Mouse (Mus musculus): Measurements from ENCODE around the gene Ccdc78. TPM values are rescaled to one million over a fixed set of nuclear protein-coding genes. Genes with fewer than 3 reads are reported as not detected.

Gene Ccdc78
- polyA plus RNA-seq, 1 experiment from 2014 or later, result 0.20 TPM

DNA sequence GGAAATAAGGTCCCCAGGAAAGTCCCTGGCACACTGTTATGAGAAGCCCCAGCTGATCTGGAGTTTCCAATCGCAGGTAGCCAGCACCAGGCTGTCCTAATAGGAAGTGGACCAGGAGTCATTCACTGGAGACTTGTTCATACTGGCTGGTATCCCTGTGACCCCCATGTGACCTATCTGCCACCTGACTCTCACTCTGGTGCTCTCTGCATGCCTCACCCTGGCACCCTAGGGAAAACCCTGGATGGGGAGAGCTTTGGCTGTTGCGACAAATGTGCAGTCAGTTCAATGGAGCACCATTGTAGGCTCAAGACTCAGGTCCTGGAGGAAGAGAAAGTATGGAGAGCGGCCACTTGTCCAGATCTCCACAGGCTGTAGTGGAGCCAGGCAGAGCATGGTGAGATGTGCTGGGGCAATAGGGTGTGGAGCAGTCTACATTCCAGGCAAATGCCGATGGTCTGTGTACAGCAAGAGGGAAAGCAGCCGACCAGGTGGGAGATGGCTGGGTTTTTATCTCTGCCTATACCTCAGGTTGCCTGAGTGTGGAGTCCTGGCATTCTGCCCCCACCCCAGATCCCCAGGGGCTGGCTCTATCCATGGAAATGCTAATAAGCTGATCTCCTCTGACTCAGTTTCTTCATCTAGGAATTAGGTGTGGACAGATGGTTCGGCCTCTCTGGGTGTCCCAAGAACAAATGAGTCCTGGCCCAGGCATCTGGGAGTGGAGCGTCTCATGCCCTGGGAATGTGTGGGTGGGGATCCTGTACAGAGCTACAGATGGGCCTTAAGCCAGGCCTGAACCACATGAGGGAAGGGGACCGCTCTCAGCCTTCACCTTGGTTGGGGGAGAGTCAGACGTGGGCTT, 29.8 kb upstream of the Ccdc78 start:
- Histone ChIP-seq H3K9me3 (no peaks in the 10 kb centered on the region), H3K4me3 (no peak overlapping the region), H3K4me1 (peaks cover 5% of the 10 kb centered on the region), H3K9ac (no peak overlapping the region), H3K27me3 (no peaks in the 10 kb centered on the region), H3K36me3 (no peaks in the 10 kb centered on the region), H3K27ac (no peak overlapping the region), H3K4me2 (no peak overlapping the region)
- no peak for ATAC-seq (ENCODE audit: insufficient number of reproducible peaks, insufficient read depth, low FRiP score, low TSS enrichment, low read depth)
- WGBS, result 76% methylated on average over 9 of the region's 9 CpGs

DNA sequence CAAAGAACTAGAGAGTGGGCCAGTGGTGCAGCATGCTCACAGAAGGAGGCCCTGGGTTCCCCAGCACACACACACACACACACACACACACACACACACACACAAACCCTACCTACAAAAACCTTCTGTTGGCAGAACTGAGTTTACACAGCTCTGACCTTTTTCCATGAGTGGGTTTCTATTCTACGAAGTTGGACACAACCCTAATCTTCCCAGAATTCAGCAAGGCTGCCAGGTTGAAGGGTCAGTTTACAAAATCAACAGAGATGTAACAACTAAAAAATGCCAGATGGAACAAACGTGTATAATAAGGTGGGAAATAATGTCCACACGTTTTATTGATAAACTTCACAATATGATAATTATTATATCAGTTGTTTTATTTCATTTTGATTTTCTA, 28.7 kb upstream of the Ccdc78 start:
- Histone ChIP-seq H3K4me2 (no peak overlapping the region), H3K4me3 (no peak overlapping the region), H3K36me3 (no peaks in the 10 kb centered on the region), H3K27me3 (no peaks in the 10 kb centered on the region), H3K9ac (no peak overlapping the region), H3K4me1 (0 out of 2 replicates have a peak, but pooled peaks cover 4% of the 10 kb centered on the region), H3K27ac (no peak overlapping the region), H3K9me3 (no peaks in the 10 kb centered on the region)
- WGBS, result 54% methylated on average over 3 of the region's 3 CpGs
- no peak for ATAC-seq (ENCODE audit: insufficient number of reproducible peaks, insufficient read depth, low FRiP score, low TSS enrichment, low read depth)

DNA sequence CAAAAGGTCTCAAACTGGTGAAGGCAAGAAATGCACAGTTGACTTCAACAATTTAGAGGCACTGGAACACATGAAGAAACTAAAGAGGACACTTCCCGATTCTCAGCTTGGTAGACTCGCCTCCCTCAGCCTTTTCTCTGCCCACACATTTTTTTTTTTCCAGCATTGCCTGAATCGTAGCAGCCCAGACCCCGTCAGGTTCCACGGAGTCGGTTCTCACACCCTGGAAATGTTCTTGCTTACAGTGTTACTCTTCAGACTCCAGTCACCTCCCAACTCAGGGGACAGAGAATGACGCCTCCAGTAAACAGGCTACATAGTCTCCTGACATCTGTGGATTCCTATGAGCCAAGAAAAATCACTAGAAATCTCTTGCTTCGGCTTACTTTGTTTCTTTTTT, 26.2 kb upstream of the Ccdc78 start:
- WGBS, result 78% methylated on average over 8 of the region's 8 CpGs
- Histone ChIP-seq H3K27ac (no peak overlapping the region), H3K27me3 (no peaks in the 10 kb centered on the region), H3K9me3 (no peaks in the 10 kb centered on the region), H3K36me3 (no peaks in the 10 kb centered on the region), H3K4me2 (no peak overlapping the region), H3K4me3 (no peak overlapping the region), H3K4me1 (0 out of 2 replicates have a peak, but pooled peaks cover 4% of the 10 kb centered on the region), H3K9ac (no peak overlapping the region)
- no peak for ATAC-seq (ENCODE audit: insufficient number of reproducible peaks, insufficient read depth, low FRiP score, low TSS enrichment, low read depth)

DNA sequence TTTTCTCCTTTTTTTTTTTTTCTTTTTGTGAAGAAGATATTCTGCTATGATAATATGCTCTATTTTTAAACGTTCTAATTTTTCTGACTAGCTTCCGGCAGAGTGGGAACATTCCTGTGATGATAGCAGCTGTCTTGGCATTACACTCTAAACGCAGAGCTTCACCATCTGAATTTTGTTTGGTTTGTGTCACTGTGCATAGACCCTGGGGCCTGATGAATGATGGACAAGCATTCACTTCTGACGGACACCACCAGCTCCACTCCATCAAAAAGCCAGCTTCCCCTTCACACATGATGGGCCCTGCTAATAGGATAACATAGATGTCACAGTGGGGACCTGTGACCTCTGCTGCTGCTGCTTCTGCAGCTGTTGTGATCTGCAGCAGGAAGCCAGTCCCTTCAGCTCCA, 24.8 kb upstream of the Ccdc78 start:
- Histone ChIP-seq H3K27ac (no peak overlapping the region), H3K4me1 (no peaks in the 10 kb centered on the region), H3K9me3 (no peaks in the 10 kb centered on the region), H3K36me3 (no peaks in the 10 kb centered on the region), H3K4me3 (no peak overlapping the region), H3K9ac (no peak overlapping the region), H3K27me3 (no peaks in the 10 kb centered on the region), H3K4me2 (no peak overlapping the region)
- no peak for ATAC-seq (ENCODE audit: insufficient number of reproducible peaks, insufficient read depth, low FRiP score, low TSS enrichment, low read depth)
- 43% methylated on average over 4 of the region's 4 CpGs for WGBS

DNA sequence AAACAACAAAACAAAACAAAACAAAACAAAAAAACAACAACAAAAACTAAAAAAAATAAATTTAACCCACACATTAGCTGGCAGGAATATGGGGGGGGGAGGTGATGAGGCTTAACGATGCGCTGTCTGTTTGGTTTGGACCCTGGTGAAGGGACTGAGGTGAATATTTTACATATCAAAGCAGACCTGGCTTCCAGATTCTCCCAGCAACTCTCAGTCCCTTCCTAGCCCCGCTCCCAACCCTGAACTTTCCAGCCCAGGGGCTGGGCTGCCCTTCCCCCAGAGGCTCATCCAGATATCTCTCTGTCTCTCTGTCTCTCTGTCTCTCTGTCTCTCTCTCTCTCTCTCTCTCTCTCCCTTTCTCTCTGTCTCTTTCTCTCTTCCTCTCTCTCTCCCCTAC, 23.8 kb upstream of the Ccdc78 start:
- ATAC-seq (ENCODE audit: insufficient number of reproducible peaks, insufficient read depth, low FRiP score, low TSS enrichment, low read depth), result no peak
- no peak overlapping the region for H3K27ac ChIP-seq
- H3K9ac ChIP-seq, result no peak overlapping the region
- H3K9me3 ChIP-seq, result no peaks in the 10 kb centered on the region
- H3K27me3 ChIP-seq, result peaks cover 2% of the 10 kb centered on the region; the same call in 1 of the 2 replicates
- no peaks in the 10 kb centered on the region for H3K36me3 ChIP-seq
- WGBS, result 43% methylated on average over 3 of the region's 3 CpGs
- no peaks in the 10 kb centered on the region for H3K4me1 ChIP-seq
- no peak overlapping the region for H3K4me3 ChIP-seq
- no peak overlapping the region for H3K4me2 ChIP-seq

DNA sequence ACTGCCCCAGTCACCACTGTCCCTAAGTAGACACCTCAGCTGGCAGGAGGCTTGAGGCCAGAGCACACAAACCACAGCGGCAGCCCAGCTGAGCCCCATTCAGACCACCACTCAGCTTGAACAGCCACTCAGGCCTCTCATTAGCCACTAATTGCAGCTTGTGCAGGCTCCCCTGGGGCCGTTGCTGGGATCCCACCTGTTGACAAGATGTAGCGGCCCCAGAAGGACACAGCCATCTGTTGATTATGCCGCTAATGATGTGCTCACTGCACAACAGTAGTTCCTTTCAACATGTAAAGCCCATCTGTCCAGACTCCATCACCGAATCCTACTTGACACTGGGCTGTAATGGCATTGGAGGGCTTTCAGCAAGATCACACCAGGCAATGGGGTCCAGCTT, 20.5 kb upstream of the Ccdc78 start:
- H3K27ac ChIP-seq, result no peak overlapping the region
- no peak overlapping the region for H3K9ac ChIP-seq
- ATAC-seq (ENCODE audit: insufficient number of reproducible peaks, insufficient read depth, low FRiP score, low TSS enrichment, low read depth), result no peak
- H3K27me3 ChIP-seq, result peaks cover 9% of the 10 kb centered on the region; the same call in 1 of the 2 replicates
- H3K4me2 ChIP-seq, result no peak overlapping the region
- WGBS, result 36% methylated on average over 5 of the region's 5 CpGs
- H3K4me1 ChIP-seq, result no peaks in the 10 kb centered on the region
- H3K36me3 ChIP-seq, result no peaks in the 10 kb centered on the region
- H3K4me3 ChIP-seq, result no peak overlapping the region
- H3K9me3 ChIP-seq, result no peaks in the 10 kb centered on the region

DNA sequence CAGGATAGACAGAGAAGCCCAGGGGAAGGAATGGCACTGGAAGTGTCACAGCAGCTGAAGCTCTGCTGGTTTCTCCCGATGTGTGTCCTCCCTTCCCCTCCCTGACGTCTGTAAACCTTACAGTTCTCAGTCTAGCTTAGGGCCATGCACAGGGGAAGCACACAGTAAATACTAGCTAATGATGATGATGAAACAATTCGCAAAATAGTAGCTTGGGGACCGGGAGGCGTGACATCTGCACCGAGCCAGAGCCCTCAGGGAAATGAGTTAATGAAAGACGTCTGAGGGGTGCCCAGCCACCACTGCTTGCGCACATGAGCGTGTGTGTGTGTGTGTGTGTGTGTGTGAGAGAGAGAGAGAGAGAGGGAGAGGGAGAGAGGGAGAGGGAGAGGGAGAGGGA, 17.0 kb upstream of the Ccdc78 start:
- peaks cover 4% of the 10 kb centered on the region for H3K4me1 ChIP-seq
- 33% methylated on average over 9 of the region's 9 CpGs for WGBS
- no peaks in the 10 kb centered on the region for H3K36me3 ChIP-seq
- no peak for ATAC-seq (ENCODE audit: insufficient number of reproducible peaks, insufficient read depth, low FRiP score, low TSS enrichment, low read depth)
- H3K9me3 ChIP-seq, result no peaks in the 10 kb centered on the region
- no peak overlapping the region for H3K4me2 ChIP-seq
- no peak overlapping the region for H3K4me3 ChIP-seq
- H3K9ac ChIP-seq, result 0 out of 2 replicates have a peak overlapping the region, but pooled peaks have one; percentile 21
- no peak overlapping the region for H3K27ac ChIP-seq
- peaks cover 9% of the 10 kb centered on the region; the same call in 1 of the 2 replicates for H3K27me3 ChIP-seq

DNA sequence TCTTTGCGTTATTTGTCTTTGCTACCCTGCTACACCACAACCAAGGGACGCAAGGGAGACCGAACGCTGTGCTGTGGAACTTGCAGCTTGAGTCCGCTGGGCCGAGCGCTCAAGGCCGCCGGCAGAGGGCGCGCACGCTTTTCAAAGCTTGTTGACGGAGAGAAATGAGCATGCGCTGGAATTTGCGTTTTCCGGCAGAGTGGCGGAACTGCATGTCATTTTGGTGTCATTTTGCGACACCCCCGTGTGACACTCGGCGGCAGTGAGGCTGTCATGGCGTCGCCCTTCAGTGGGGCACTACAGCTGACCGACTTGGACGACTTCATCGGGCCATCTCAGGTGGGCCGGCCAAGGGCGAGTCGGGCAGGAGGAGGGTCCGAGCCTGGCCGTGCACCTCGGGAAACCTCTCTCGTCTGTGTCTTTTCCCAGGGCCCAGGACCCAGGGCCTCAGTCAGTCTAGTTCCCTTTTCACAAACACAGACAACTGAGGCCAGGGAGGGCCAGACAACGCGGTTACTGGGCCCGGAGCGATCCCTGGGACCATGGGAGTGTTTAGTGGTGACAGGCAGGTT, 12.7 kb upstream of the Ccdc78 start, which contains the start of gene Narfl:
Narfl (plus strand) TSS at position 228 of the 572 bp plus-strand sequence.
- H3K27ac ChIP-seq, result no peak within 1 kb of the TSS
- H3K27me3 ChIP-seq, result 0 out of 2 replicates have a peak, but pooled peaks cover 7% of the 10 kb centered on the region
- H3K4me3 ChIP-seq, result peak within 1 kb of the TSS; percentile 86
- ATAC-seq (ENCODE audit: insufficient number of reproducible peaks, insufficient read depth, low FRiP score, low TSS enrichment, low read depth), result peak; percentile 63; the same call in 1 of the 2 replicates
- no peaks in the 10 kb centered on the region for H3K9me3 ChIP-seq
- H3K9ac ChIP-seq, result peak within 1 kb of the TSS; percentile 91
- peak within 1 kb of the TSS; percentile 93 for H3K4me2 ChIP-seq
- under 1% methylated on average over 37 of the region's 37 CpGs for WGBS
- H3K36me3 ChIP-seq, result peaks cover 9% of the 10 kb centered on the region
- peaks cover 8% of the 10 kb centered on the region for H3K4me1 ChIP-seq

DNA sequence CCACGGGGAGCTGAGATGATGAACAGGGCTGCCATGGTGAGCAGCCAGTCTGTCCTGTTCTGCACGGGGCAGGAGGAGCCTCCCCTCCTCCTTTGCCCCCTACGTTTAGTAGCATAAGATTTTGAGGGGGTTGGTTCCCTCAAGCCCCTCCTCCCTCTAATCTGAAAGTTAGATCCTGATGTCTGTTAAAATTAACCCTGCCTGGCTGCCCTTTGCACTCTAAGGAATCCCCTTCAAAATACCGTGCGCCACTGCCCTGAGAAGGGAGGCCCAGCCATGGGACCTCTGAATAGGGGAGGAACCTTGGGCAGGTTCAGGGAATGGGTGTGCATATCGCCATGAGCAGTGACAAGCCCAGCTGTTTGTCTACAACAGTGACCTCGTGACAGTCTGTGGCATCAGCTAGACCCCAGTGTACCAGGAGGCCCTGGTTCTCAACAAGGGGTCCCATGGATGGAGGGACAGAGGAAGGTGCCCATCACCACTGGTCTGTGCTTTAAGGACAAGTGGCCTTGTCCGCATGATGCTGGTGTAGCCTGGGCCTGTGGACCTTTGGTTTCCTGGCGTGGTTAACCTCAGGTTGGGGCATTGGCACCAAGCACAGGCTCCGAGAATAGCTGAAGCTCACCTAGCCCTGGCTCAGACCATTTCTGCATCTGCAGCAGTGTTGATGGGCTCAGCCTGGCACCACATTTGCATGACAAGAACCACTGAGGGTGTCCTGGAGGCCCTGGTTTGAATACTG, 10.9 kb upstream of the Ccdc78 start:
- WGBS, result 75% methylated on average over 10 of the region's 10 CpGs
- Histone ChIP-seq H3K4me2 (no peak overlapping the region), H3K27ac (no peak overlapping the region), H3K4me3 (no peak overlapping the region), H3K9ac (no peak overlapping the region), H3K36me3 (peaks cover 25% of the 10 kb centered on the region), H3K27me3 (no peaks in the 10 kb centered on the region), H3K9me3 (no peaks in the 10 kb centered on the region), H3K4me1 (peaks cover 8% of the 10 kb centered on the region)
- no peak for ATAC-seq (ENCODE audit: insufficient number of reproducible peaks, insufficient read depth, low FRiP score, low TSS enrichment, low read depth)

DNA sequence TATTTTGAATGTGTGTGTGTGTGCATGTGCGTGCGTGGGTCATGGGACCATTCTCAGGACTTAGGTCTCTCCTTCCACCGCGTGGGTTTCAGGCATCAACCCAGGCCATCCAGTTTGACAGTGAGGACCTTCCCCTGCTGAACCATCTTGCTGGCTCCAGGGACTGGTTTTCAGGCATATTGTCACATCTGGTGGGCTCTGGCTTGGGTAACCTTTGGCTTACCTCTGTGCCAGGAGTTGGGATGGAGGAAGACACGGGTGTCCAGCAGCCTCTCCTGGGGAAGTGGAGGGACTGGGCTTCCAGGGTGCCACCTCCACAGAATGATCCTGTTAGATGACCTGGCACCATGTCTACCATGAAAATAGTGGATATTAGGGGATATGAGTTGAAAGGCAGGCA, 8.4 kb upstream of the Ccdc78 start:
- no peak overlapping the region for H3K4me3 ChIP-seq
- 92% methylated on average over 5 of the region's 5 CpGs for WGBS
- no peak overlapping the region for H3K4me2 ChIP-seq
- H3K36me3 ChIP-seq, result peaks cover 50% of the 10 kb centered on the region
- no peaks in the 10 kb centered on the region for H3K27me3 ChIP-seq
- no peak overlapping the region for H3K27ac ChIP-seq
- peaks cover 8% of the 10 kb centered on the region for H3K4me1 ChIP-seq
- no peak overlapping the region for H3K9ac ChIP-seq
- H3K9me3 ChIP-seq, result no peaks in the 10 kb centered on the region
- ATAC-seq (ENCODE audit: insufficient number of reproducible peaks, insufficient read depth, low FRiP score, low TSS enrichment, low read depth), result no peak

DNA sequence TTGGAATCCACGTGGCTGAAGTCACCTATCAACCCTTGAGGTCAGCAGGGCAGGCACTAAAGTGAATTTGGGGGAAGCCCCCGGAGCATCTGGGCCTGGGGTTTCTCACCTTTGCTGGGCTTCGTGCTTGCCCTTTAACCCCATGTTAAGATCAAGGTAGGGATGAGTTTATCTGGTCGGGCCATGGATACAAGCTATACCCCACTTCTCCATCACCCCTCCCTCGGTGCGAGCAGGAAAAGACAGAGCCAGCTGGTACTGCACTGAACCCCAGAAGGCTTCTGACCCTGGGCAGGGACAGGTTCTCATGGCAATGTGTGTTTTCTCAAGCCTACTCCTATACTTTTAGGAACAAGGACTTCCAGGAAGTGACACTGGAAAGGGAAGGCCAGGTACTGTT, 5.0 kb upstream of the Ccdc78 start:
- Histone ChIP-seq H3K9me3 (no peaks in the 10 kb centered on the region), H3K4me2 (no peak overlapping the region), H3K4me3 (no peak overlapping the region), H3K36me3 (peaks cover 64% of the 10 kb centered on the region), H3K9ac (no peak overlapping the region), H3K27ac (0 out of 2 replicates have a peak overlapping the region, but pooled peaks have one; percentile 22), H3K4me1 (peaks cover 18% of the 10 kb centered on the region), H3K27me3 (no peaks in the 10 kb centered on the region)
- no peak for ATAC-seq (ENCODE audit: insufficient number of reproducible peaks, insufficient read depth, low FRiP score, low TSS enrichment, low read depth)
- 75% methylated on average over 6 of the region's 6 CpGs for WGBS
